Mouse (Mus musculus) brain, embryonic 14.5 days (tissue): ENCODE data around the gene Casp7. TPM values are rescaled to one million over a fixed set of nuclear protein-coding genes. Genes with fewer than 3 reads are reported as not detected.

Source experiments
- DNase-seq: peaks from one replicate; pipeline ENCODE4 v3.0.0-alpha.2; 2011; ENCODE audit warnings: low read depth
- CTCF ChIP-seq: fragments of 200-500 bp; IDR thresholded peaks from 2 replicates; pipeline ENCODE4 v1.5.1; 2012; ENCODE audit warnings: inconsistent platforms, mild to moderate bottlenecking, moderate library complexity, borderline replicate concordance; ENCODE audit not compliant: insufficient read depth, insufficient read length; ENCODE audit errors: extremely low read depth
- POLR2A ChIP-seq: fragments of 200-500 bp; IDR thresholded peaks from 2 replicates; pipeline ENCODE4 v1.6.1; 2012; ENCODE audit warnings: mild to moderate bottlenecking, inconsistent platforms, borderline replicate concordance; ENCODE audit not compliant: poor library complexity, insufficient read depth, insufficient read length, severe bottlenecking; ENCODE audit errors: extremely low read depth
- polyA plus RNA-seq: library from polyadenylated mRNA; depleted of rRNA; stranded (reverse); fragments of >200 nt; gene quantifications from 2 replicates; pipeline ENCODE4 v1.2.3, GENCODE M21; 2012; rRNA removed

The Casp7 gene
- polyA plus RNA-seq, 1 experiment = 12.4 TPM

- TF ChIP-seq POLR2A = no peak
- TF ChIP-seq CTCF = no peak
- no peak for DNase-seq
Observed at GRCm38 (mm10) chr19:56487339-56487738, 90.4 kb downstream of the Casp7 start.

DNA sequence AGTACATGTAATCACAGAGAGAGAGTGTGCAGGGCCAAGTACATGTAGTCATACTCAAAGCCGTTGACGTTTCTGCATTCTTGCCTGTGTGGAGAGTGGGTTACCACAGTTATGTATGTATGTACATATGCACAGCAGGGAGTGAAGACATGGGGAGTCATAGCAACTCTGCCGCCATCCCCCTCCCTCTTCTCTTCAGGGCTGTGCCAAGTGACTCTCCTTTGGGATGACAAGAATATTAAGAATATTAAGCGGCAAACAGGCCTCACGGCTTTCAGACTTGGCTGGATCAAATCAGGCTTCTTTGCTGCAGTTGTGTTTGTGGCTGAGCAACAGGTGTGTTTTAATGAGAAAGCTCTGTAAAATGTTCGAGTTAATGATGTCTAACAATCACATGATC, 92.7 kb downstream of the Casp7 start:
- no peak for DNase-seq
- TF ChIP-seq CTCF (no peak), POLR2A (no peak)

Other genes starting within 250 kb of the Casp7 start
- gene Habp2, start 110.0 kb upstream of the Casp7 start, polyA plus RNA-seq = 0.13 TPM in 1 of 2 replicates, not detected in the other
- gene Nrap, start 7.1 kb upstream of the Casp7 start, polyA plus RNA-seq = 0.38 and 0.42 TPM in 2 replicates
- gene Plekhs1, start 64.5 kb downstream of the Casp7 start, polyA plus RNA-seq = 0.12 and 0.18 TPM in 2 replicates
- gene Dclre1a, start 151.1 kb downstream of the Casp7 start, polyA plus RNA-seq = 9.4 and 9.7 TPM in 2 replicates
- gene Nhlrc2, start 151.1 kb downstream of the Casp7 start, polyA plus RNA-seq = 12.6 and 14.1 TPM in 2 replicates